Mouse (Mus musculus): Measurements from ENCODE around the gene P2rx7.

DNA sequence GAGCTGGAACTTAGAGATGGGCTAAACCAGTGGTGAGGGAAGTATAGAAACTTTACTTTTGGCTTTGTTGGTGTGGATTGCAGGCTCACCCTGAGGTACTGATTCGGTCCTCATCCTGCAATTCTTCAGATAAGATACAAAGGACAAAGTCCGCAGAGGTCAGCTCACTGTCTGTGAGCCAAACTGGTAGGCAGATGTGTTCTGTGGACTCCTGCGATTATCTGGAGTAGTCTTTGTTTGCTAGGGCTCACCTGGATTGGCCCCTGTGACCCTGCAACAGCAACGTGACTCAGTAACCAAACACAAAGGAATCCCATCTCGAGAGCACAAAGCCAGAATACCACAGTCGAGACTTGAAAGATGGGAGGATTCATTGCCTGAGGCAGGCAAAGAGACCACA lies 46.8 kb downstream of the P2rx7 start:
- TF ChIP-seq CTCF (IDR thresholded peaks at IDR 0.05; ENCODE audit: control insufficient read depth, insufficient read depth, low read length), result no peak
- no peak for TF ChIP-seq POLR2A (IDR thresholded peaks at IDR 0.05; ENCODE audit: borderline replicate concordance, control insufficient read depth, low read depth, low read length)
